Mouse (Mus musculus) lung, postnatal 0 days (tissue): ENCODE data around the gene Cybrd1.

ENCODE experiments used
- CTCF ChIP-seq: IDR thresholded peaks from 2 replicates; pipeline ENCODE4 v1.5.1; 2016; ENCODE audit warnings: antibody characterized with exemption, mild to moderate bottlenecking
- EP300 ChIP-seq: IDR thresholded peaks from 2 replicates; pipeline ENCODE4 v1.6.1; 2016; ENCODE audit warnings: antibody characterized with exemption, mild to moderate bottlenecking, control low read depth

GRCm38 (mm10) chr2:71177760-71178159, 60.0 kb downstream of the Cybrd1 start:
- no peak for TF ChIP-seq CTCF
- no peak for TF ChIP-seq EP300
